Mouse (Mus musculus) embryonic facial prominence, embryonic 12.5 days (tissue): ENCODE data around the gene Pla2g1b. TPM values are rescaled to one million over a fixed set of nuclear protein-coding genes. Genes with fewer than 3 reads are reported as not detected.

Experiments used
- ATAC-seq: fragments of 200-750 bp; cut with Nextera tagmentation; 2 replicates; pipeline ENCODE4 v1.8.0; 2017; ENCODE audit not compliant: insufficient number of reproducible peaks, insufficient read depth, low FRiP score, low TSS enrichment
- H3K27ac ChIP-seq: fragments of 300-500 bp; sonication (generic); 2 replicates; pipeline ENCODE4 v1.5.1; 2016; ENCODE audit warnings: mild to moderate bottlenecking
- H3K27me3 ChIP-seq: fragments of 300-500 bp; sonication (generic); 2 replicates; pipeline ENCODE4 v1.6.1; 2016; ENCODE audit warnings: mild to moderate bottlenecking, moderate library complexity
- H3K36me3 ChIP-seq: fragments of 300-500 bp; sonication (generic); 2 replicates; pipeline ENCODE4 v1.6.1; 2016; ENCODE audit warnings: mild to moderate bottlenecking
- H3K4me1 ChIP-seq: fragments of 300-500 bp; sonication (generic); 2 replicates; pipeline ENCODE4 v1.6.1; 2016
- H3K4me2 ChIP-seq: fragments of 300-500 bp; sonication (generic); replicated peaks from 2 replicates; pipeline ENCODE4 v1.6.1; 2016; ENCODE audit warnings: mild to moderate bottlenecking, moderate library complexity
- H3K4me3 ChIP-seq: fragments of 300-500 bp; sonication (generic); 2 replicates; pipeline ENCODE4 v1.5.1; 2016; ENCODE audit warnings: mild to moderate bottlenecking
- H3K9ac ChIP-seq: fragments of 300-500 bp; sonication (generic); 2 replicates; pipeline ENCODE4 v1.6.1; 2016; ENCODE audit warnings: mild to moderate bottlenecking, moderate library complexity
- H3K9me3 ChIP-seq: fragments of 300-500 bp; sonication (generic); 2 replicates; pipeline ENCODE4 v1.6.1; 2016; ENCODE audit warnings: mild to moderate bottlenecking, moderate library complexity
- WGBS: fragments of 180-500 bp; shearing (Covaris S2); methylation state at CpG from one replicate; pipeline ENCODE4 v1.1.7; 2016; 5-methylcytosine and 5-hydroxymethylcytosine counted together
- polyA plus RNA-seq: library from polyadenylated mRNA; unstranded; fragments of >200 nt; fragmentation: Nextera tagmentation; extraction: Ambion mirVana; gene quantifications from 2 replicates; pipeline ENCODE4 v1.2.1, GENCODE M21; 2016

The Pla2g1b gene
- polyA plus RNA-seq, 1 experiment from 2014 or later, result not detected

DNA sequence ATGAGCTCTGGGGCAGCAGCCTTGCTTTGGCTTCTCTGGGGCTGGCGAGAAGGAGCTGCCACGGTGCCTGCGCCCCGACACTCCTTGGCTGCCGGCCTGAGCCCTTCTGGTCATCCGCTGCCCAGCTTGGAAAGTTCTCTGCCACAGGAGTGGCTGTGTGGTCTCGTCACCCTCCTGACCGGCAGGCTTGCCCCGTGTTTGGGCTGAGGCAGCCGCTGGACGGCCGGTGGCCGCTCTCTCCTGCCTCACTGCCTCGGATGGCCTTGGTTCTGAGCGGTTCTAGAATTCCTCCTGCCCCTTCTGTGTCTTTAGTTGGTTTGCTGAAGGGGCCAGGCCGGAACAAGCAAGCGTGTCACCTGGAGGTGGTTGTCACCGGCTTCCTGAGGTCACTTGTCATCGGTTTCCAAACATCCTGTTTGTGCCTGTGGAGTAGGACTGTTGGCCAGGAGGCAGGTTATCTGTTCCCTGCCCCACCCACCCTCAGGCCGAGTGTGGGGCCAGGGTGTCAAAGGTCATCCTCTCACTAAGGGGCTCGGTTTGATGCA, 54.3 kb downstream of the Pla2g1b start:
- Histone ChIP-seq H3K4me2 (no peak overlapping the region), H3K27ac (peak overlapping the region; percentile 67), H3K27me3 (no peaks in the 10 kb centered on the region), H3K36me3 (peaks cover 15% of the 10 kb centered on the region), H3K4me3 (no peak overlapping the region), H3K9ac (peak overlapping the region; percentile 38; the same call in 1 of the 2 replicates), H3K9me3 (no peaks in the 10 kb centered on the region), H3K4me1 (peaks cover 54% of the 10 kb centered on the region)
- ATAC-seq, result no peak
- WGBS, result 50% methylated on average over 21 of the region's 21 CpGs

DNA sequence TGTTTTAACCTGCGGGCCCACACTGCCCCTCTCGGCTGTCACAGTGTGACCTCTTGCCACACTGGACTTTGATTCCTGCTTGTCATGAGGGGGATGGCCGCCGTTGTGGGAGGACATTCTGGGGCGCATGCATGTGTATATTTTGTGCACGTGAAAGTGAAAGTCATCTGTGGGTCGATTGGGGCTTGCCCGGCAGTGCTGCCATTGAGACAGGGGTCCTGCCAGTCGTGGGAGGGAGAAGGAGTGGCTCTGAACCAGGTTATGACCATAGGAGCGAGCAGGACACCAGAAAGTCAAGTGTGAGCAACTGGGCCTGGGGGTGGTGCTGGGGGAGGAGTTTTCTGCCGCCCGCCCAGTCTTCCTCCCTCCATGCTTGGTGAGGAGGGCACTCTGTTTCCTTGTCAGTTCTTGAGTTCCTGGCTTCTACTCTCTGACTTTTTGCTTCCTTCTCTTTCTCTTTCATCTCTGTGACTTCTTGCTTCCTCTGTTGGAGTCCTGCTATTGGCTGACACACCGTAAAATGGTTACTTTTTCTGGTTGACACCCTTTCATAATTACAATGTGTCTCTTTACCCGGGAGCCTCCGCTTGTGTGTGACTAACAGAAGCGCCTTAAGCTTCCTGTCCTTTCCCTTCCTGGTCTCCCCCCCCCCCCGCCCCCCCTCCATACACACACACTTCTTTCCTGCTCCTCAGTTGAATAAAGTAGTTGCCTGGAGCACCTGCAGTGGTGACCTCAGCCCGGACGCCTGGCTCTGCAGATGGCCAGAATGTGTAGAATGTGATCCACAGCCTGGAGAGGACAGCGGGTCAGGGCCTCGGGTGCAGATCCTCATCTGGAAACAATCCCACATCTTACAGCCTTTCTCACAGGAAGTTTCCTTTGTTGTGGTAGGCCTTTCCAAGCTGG, 55.7 kb downstream of the Pla2g1b start:
- Histone ChIP-seq H3K4me3 (no peak overlapping the region), H3K4me1 (peaks cover 56% of the 10 kb centered on the region), H3K9ac (no peak overlapping the region), H3K27ac (peak overlapping the region; percentile 86), H3K9me3 (no peaks in the 10 kb centered on the region), H3K27me3 (no peaks in the 10 kb centered on the region), H3K4me2 (no peak overlapping the region), H3K36me3 (peaks cover 17% of the 10 kb centered on the region)
- 39% methylated on average over 20 of the region's 21 CpGs for WGBS
- no peak for ATAC-seq

DNA sequence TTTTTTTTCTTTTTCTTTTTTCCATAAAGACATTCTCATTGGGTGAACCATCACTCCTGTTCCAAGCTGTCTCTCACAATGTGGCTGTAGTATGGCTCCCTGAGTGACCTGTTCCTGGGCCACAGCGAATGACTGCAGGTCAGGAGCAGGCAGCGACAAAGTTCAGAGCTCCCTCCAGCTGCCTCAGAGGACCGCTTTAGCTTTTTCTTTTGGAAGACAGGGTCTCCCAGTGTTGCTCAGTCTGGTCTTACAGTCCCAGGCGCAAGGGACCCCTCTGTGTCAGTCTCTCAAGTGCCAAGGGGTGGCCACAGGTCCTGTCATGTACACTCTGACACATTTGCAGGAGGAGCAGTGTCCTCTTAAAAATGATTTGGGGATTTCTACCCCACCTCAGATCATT, 56.5 kb downstream of the Pla2g1b start:
- Histone ChIP-seq H3K27ac (peak overlapping the region; percentile 86), H3K4me2 (no peak overlapping the region), H3K9ac (no peak overlapping the region), H3K36me3 (peaks cover 11% of the 10 kb centered on the region), H3K4me3 (no peak overlapping the region), H3K27me3 (no peaks in the 10 kb centered on the region), H3K4me1 (peaks cover 56% of the 10 kb centered on the region), H3K9me3 (no peaks in the 10 kb centered on the region)
- 60% methylated on average over 4 of the region's 4 CpGs for WGBS
- no peak for ATAC-seq

DNA sequence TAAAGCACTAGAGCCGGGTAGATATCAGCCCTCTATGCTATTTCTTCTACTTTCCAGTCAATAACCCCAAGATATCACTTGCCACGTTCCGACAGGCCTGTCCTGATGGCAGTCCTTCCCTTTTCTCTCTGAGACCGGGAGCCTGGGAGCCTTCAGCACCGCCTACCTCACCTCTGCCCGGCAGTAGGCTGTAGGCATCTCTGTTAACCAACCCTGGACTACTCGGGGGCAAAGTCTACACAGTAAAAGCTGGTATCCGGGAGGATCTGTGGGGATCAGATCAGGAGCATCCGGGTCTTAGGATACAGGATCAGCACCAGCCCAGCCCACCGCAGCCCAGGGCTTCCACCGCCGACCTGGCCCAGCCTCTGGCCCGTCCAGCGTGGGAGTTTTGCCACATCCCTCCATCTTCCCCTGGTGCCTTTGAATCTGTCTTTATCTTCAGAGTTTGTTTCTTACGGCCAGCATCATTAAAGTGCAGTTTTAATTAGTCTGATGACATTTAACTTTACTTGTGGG, 57.0 kb downstream of the Pla2g1b start:
- H3K4me1 ChIP-seq, result peaks cover 56% of the 10 kb centered on the region
- no peaks in the 10 kb centered on the region for H3K9me3 ChIP-seq
- no peak overlapping the region for H3K9ac ChIP-seq
- peaks cover 11% of the 10 kb centered on the region for H3K36me3 ChIP-seq
- peak overlapping the region; percentile 86 for H3K27ac ChIP-seq
- ATAC-seq, result no peak
- no peak overlapping the region for H3K4me2 ChIP-seq
- H3K27me3 ChIP-seq, result no peaks in the 10 kb centered on the region
- WGBS, result 61% methylated on average over 15 of the region's 15 CpGs
- H3K4me3 ChIP-seq, result no peak overlapping the region

DNA sequence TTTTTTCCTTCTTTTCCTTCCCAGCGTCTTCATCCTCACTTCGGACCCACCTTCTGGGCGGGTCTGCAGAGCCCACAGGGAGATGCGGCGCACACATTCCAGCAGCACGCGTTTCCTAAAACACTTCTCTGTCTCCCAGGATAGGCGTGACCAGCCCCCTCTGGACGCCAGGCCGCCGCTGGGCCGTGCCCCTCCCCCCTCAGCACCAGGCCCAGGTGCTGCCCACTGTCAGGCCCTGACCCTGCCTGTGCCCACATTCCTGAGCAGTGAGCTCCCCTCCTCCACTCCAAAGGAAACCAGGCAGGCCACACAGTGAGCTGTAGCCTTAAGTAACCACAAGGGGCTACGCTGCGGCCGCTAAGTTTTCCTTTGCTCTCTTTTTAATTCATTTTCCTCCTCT, 57.9 kb downstream of the Pla2g1b start:
- H3K27ac ChIP-seq, result peak overlapping the region; percentile 86
- peaks cover 60% of the 10 kb centered on the region for H3K4me1 ChIP-seq
- peak overlapping the region; percentile 44 for H3K4me2 ChIP-seq
- H3K9ac ChIP-seq, result 0 out of 2 replicates have a peak overlapping the region, but pooled peaks have one; percentile 30
- no peak overlapping the region for H3K4me3 ChIP-seq
- no peaks in the 10 kb centered on the region for H3K9me3 ChIP-seq
- 3% methylated on average over 15 of the region's 15 CpGs for WGBS
- H3K27me3 ChIP-seq, result no peaks in the 10 kb centered on the region
- ATAC-seq, result peak; percentile 68
- peaks cover 11% of the 10 kb centered on the region for H3K36me3 ChIP-seq

Other genes with a start within 250 kb of the Pla2g1b start
- gene Pop5, start 230.4 kb upstream of the Pla2g1b start, polyA plus RNA-seq, result 82.1 and 93.4 TPM in 2 replicates
- 184 and 187 TPM in 2 replicates for gene Rnf10, start 193.4 kb upstream of the Pla2g1b start, polyA plus RNA-seq
- gene Coq5, start 186.6 kb upstream of the Pla2g1b start, polyA plus RNA-seq, result 45.5 and 46.2 TPM in 2 replicates
- gene Dynll1, start 165.3 kb upstream of the Pla2g1b start, polyA plus RNA-seq, result 1,589 and 1,712 TPM in 2 replicates
- 418 and 420 TPM in 2 replicates for gene Srsf9, start 139.1 kb upstream of the Pla2g1b start, polyA plus RNA-seq
- 29.0 and 30.0 TPM in 2 replicates for gene Gatc, start 125.1 kb upstream of the Pla2g1b start, polyA plus RNA-seq
- gene Triap1, start 125.0 kb upstream of the Pla2g1b start, polyA plus RNA-seq, result 55.5 and 56.7 TPM in 2 replicates
- gene Cox6a1, start 117.3 kb upstream of the Pla2g1b start, polyA plus RNA-seq, result 652 and 721 TPM in 2 replicates
- 38.7 and 40.2 TPM in 2 replicates for gene Msi1, start 36.7 kb upstream of the Pla2g1b start, polyA plus RNA-seq
- 23.2 and 25.9 TPM in 2 replicates for gene Sirt4, start 18.5 kb downstream of the Pla2g1b start, polyA plus RNA-seq
- 46.8 and 47.1 TPM in 2 replicates for gene Pxn, start 40.4 kb downstream of the Pla2g1b start, polyA plus RNA-seq
- 1,232 and 1,233 TPM in 2 replicates for gene Rplp0, start 93.2 kb downstream of the Pla2g1b start, polyA plus RNA-seq
- gene Gcn1l1, start 99.0 kb downstream of the Pla2g1b start, polyA plus RNA-seq, result 56.1 and 57.9 TPM in 2 replicates
- 18.5 and 20.5 TPM in 2 replicates for gene Rab35, start 165.6 kb downstream of the Pla2g1b start, polyA plus RNA-seq